Mouse (Mus musculus) bone marrow, adult 2 months (tissue): Measurements from ENCODE around the gene Pkd1. TPM values are rescaled to one million over a fixed set of nuclear protein-coding genes. Genes with fewer than 3 reads are reported as not detected.

Experiments
- H3K27ac ChIP-seq: fragments of 200-500 bp; 2 replicates; pipeline ENCODE4 v1.5.1; 2012; ENCODE audit warnings: low read depth, mild to moderate bottlenecking, control low read depth, inconsistent platforms, low read length; ENCODE audit not compliant: control insufficient read depth, poor library complexity, insufficient read depth
- H3K4me1 ChIP-seq: fragments of 200-500 bp; 2 replicates; pipeline ENCODE4 v1.6.1; 2011; ENCODE audit warnings: low read length; ENCODE audit not compliant: control insufficient read depth, insufficient read depth
- H3K4me3 ChIP-seq: fragments of 200-500 bp; replicated peaks from 2 replicates; pipeline ENCODE3; 2011; ENCODE audit warnings: mild to moderate bottlenecking, low read depth, low read length, control low read depth; ENCODE audit not compliant: control insufficient read depth
- CTCF ChIP-seq: fragments of 200-500 bp; IDR thresholded peaks from 2 replicates; pipeline ENCODE4 v1.5.1; 2011; ENCODE audit warnings: low read length, control low read depth; ENCODE audit not compliant: control insufficient read depth, insufficient read depth
- POLR2A ChIP-seq: fragments of 200-500 bp; IDR thresholded peaks from 2 replicates; pipeline ENCODE4 v1.6.1; 2011; ENCODE audit warnings: low read depth, mild to moderate bottlenecking, control low read depth, low read length, borderline replicate concordance; ENCODE audit not compliant: control insufficient read depth
- WGBS: fragments of 180-500 bp; shearing (Covaris S2); methylation state at CpG from one replicate; pipeline ENCODE4 v1.1.7; 2018; 5-methylcytosine and 5-hydroxymethylcytosine counted together
- polyA plus RNA-seq: library from polyadenylated mRNA; stranded (reverse); fragments of >200 nt; gene quantifications from 2 replicates; pipeline ENCODE4 v1.2.4, GENCODE M21; 2011; ENCODE audit warnings: low replicate concordance; ENCODE audit not compliant: missing spikeins, insufficient read depth, insufficient read length

The Pkd1 gene
- polyA plus RNA-seq, 1 experiment, result 17.9 TPM

- TF ChIP-seq CTCF, result no peak
- no peak for TF ChIP-seq POLR2A
- H3K4me3 ChIP-seq, result no peak overlapping the region
- WGBS, result 88% methylated on average over 3 of the region's 3 CpGs
- H3K27ac ChIP-seq, result no peak overlapping the region
- peaks cover 4% of the 10 kb centered on the region for H3K4me1 ChIP-seq
Measured at GRCm38 (mm10) chr17:24565092-24565491, 15.5 kb downstream of the Pkd1 start.

GRCm38 (mm10) chr17:24565792-24566191, 16.2 kb downstream of the Pkd1 start:
- H3K27ac ChIP-seq, result no peak overlapping the region
- H3K4me3 ChIP-seq, result no peak overlapping the region
- WGBS, result 78% methylated on average over 3 of the region's 3 CpGs
- H3K4me1 ChIP-seq, result peaks cover 4% of the 10 kb centered on the region
- TF ChIP-seq CTCF (no peak), POLR2A (no peak)

- no peak overlapping the region for H3K4me3 ChIP-seq
- peaks cover 4% of the 10 kb centered on the region for H3K4me1 ChIP-seq
- 65% methylated on average over 8 of the region's 8 CpGs for WGBS
- TF ChIP-seq CTCF, result no peak
- no peak for TF ChIP-seq POLR2A
- H3K27ac ChIP-seq, result no peak overlapping the region
Measured at GRCm38 (mm10) chr17:24567034-24567779, 17.6 kb downstream of the Pkd1 start.

GRCm38 (mm10) chr17:24569837-24570236, 20.2 kb downstream of the Pkd1 start:
- no peak for TF ChIP-seq CTCF
- no peak for TF ChIP-seq POLR2A
- Histone ChIP-seq H3K27ac (no peak overlapping the region), H3K4me3 (no peak overlapping the region), H3K4me1 (peaks cover 2% of the 10 kb centered on the region)
- WGBS, result 82% methylated on average over 4 of the region's 4 CpGs

- no peak for TF ChIP-seq CTCF
- TF ChIP-seq POLR2A, result no peak
- Histone ChIP-seq H3K27ac (no peak overlapping the region), H3K4me1 (no peaks in the 10 kb centered on the region), H3K4me3 (no peak overlapping the region)
- WGBS, result 92% methylated on average over 12 of the region's 12 CpGs
Measured at GRCm38 (mm10) chr17:24572651-24573245, 23.1 kb downstream of the Pkd1 start.

- Histone ChIP-seq H3K4me1 (no peaks in the 10 kb centered on the region), H3K4me3 (no peak overlapping the region), H3K27ac (no peak overlapping the region)
- 91% methylated on average over 9 of the region's 9 CpGs for WGBS
- TF ChIP-seq CTCF (no peak), POLR2A (no peak)
Measured at GRCm38 (mm10) chr17:24573811-24574210, 24.2 kb downstream of the Pkd1 start.

GRCm38 (mm10) chr17:24579532-24579931, 29.9 kb downstream of the Pkd1 start:
- Histone ChIP-seq H3K27ac (no peak overlapping the region), H3K4me1 (no peaks in the 10 kb centered on the region), H3K4me3 (no peak overlapping the region)
- WGBS, result 90% methylated on average over 3 of the region's 3 CpGs
- TF ChIP-seq POLR2A, result no peak
- no peak for TF ChIP-seq CTCF

- Histone ChIP-seq H3K4me1 (no peaks in the 10 kb centered on the region), H3K4me3 (no peak overlapping the region), H3K27ac (no peak overlapping the region)
- 91% methylated on average over 2 of the region's 2 CpGs for WGBS
- no peak for TF ChIP-seq CTCF
- TF ChIP-seq POLR2A, result no peak
Measured at GRCm38 (mm10) chr17:24580287-24580686, 30.7 kb downstream of the Pkd1 start.
